Mouse (Mus musculus): Measurements from ENCODE around the gene Pmpca.

GRCm38 (mm10) chr2:26441688-26442087 is 52.5 kb downstream of the Pmpca start:
- TF ChIP-seq CTCF (IDR thresholded peaks at IDR 0.05; ENCODE audit: extremely low read depth, insufficient read length, insufficient replicate concordance, low read depth, low read length) (no peak), POLR2A (IDR thresholded peaks at IDR 0.05; ENCODE audit: low read depth, low read length) (no peak)

Measured in small intestine, adult 2 months (tissue).